Mouse (Mus musculus): Measurements from ENCODE around the gene Gm29582. TPM values are rescaled to one million over a fixed set of nuclear protein-coding genes. Genes with fewer than 3 reads are reported as not detected.

Gene Gm29582
- not detected for polyA plus RNA-seq (2015; fragmentation: Illumina TruSeq; extraction: RNeasy Lipid Tissue Mini Kit (QIAGEN cat#74804); ENCODE audit: insufficient read depth, low read depth, low replicate concordance)

GRCm38 (mm10) chrY:30738461-30738860 lies at the start of gene Gm29582:
TSS of gene Gm29582 (minus strand) at chrY:30738561.

